Mouse (Mus musculus) liver, adult 2 months (tissue): Measurements from ENCODE around the gene Man2a2. TPM values are rescaled to one million over a fixed set of nuclear protein-coding genes. Genes with fewer than 3 reads are reported as not detected.

Experiments used
- DNase-seq: peaks from one replicate; pipeline ENCODE4 v3.0.0-alpha.2; 2011; ENCODE audit warnings: low read depth, low spot score; ENCODE audit errors: extremely low read depth
- H3K27ac ChIP-seq: fragments of 200-500 bp; replicated peaks from 2 replicates; pipeline ENCODE4 v1.5.1; 2012; ENCODE audit warnings: low read depth, mild to moderate bottlenecking, control low read depth, inconsistent platforms, low read length; ENCODE audit not compliant: insufficient read depth
- H3K27me3 ChIP-seq: fragments of 200-500 bp; 2 replicates; pipeline ENCODE4 v1.6.1; 2012; ENCODE audit warnings: mild to moderate bottlenecking, moderate library complexity, low read length, inconsistent platforms; ENCODE audit not compliant: control insufficient read depth, insufficient read depth
- H3K36me3 ChIP-seq: fragments of 200-500 bp; 2 replicates; pipeline ENCODE4 v1.6.1; 2012; ENCODE audit warnings: low read length, inconsistent platforms; ENCODE audit not compliant: control insufficient read depth, insufficient read depth
- H3K4me1 ChIP-seq: fragments of 200-500 bp; 2 replicates; pipeline ENCODE4 v1.6.1; 2011; ENCODE audit warnings: low read length; ENCODE audit not compliant: control insufficient read depth, insufficient read depth
- H3K4me3 ChIP-seq: fragments of 200-500 bp; 2 replicates; pipeline ENCODE4 v1.5.1; 2011; ENCODE audit warnings: low read depth, mild to moderate bottlenecking, control low read depth, low read length, moderate library complexity; ENCODE audit not compliant: insufficient read depth
- H3K79me2 ChIP-seq: fragments of 200-500 bp; 2 replicates; pipeline ENCODE4 v1.6.1; 2012; ENCODE audit warnings: inconsistent platforms, mild to moderate bottlenecking, low read length, moderate library complexity; ENCODE audit not compliant: control insufficient read depth, insufficient read depth
- H3K9ac ChIP-seq: fragments of 200-500 bp; 2 replicates; pipeline ENCODE4 v1.6.1; 2012; ENCODE audit warnings: low read depth, mild to moderate bottlenecking, control low read depth, inconsistent platforms, low read length
- CTCF ChIP-seq: fragments of 200-500 bp; IDR thresholded peaks from 2 replicates; pipeline ENCODE4 v1.5.1; 2011; ENCODE audit warnings: low read depth, low read length, control low read depth
- POLR2A ChIP-seq: fragments of 200-500 bp; IDR thresholded peaks from 2 replicates; pipeline ENCODE4 v1.6.1; 2011; ENCODE audit warnings: low read length, control low read depth; ENCODE audit not compliant: insufficient read depth; ENCODE audit errors: extremely low read depth
- WGBS: fragments of 180-500 bp; shearing (Covaris S2); methylation state at CpG from one replicate; pipeline ENCODE4 v1.1.7; 2018; 5-methylcytosine and 5-hydroxymethylcytosine counted together
- polyA plus RNA-seq: library from polyadenylated mRNA; depleted of rRNA; stranded (reverse); fragments of >200 nt; gene quantifications from 2 replicates; pipeline ENCODE4 v1.2.3, GENCODE M21; 2012
- total RNA-seq: library from RNA; depleted of rRNA; stranded (reverse); fragments of >200 nt; gene quantifications from 2 replicates; pipeline ENCODE4 v1.2.3, GENCODE M21; 2014

Man2a2 gene
- total and polyA plus RNA-seq, 2 experiments = 9.3 to 45.6 TPM

DNA sequence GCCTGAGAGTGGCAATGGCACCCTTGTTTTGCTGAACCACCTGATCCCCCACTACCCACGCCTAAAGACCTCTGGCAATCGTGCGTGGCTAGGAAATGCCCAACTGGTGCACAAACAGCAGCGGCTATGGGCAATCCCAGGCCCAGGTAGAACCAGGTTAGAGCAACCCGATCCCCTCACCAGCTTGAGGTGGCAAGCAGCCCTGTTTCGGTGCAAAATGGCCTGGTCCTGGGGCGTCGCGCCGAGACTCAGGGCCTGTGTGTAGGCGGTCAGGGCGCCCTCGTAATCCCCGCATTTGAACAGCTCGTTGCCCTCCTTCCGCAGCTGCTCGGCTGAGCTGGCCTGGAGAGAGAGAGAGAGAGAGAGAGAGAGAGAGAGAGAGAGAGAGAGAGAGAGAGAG is 31.8 kb downstream of the Man2a2 start:
- no peak for TF ChIP-seq CTCF
- no peak for TF ChIP-seq POLR2A
- Histone ChIP-seq H3K4me3 (peak overlapping the region; percentile 49; the same call in 1 of the 2 replicates), H3K36me3 (peaks cover 9% of the 10 kb centered on the region), H3K4me1 (peaks cover 7% of the 10 kb centered on the region), H3K27me3 (no peaks in the 10 kb centered on the region), H3K27ac (no peak overlapping the region), H3K9ac (peak overlapping the region; percentile 55), H3K79me2 (no peaks in the 10 kb centered on the region)
- 19% methylated on average over 17 of the region's 17 CpGs for WGBS
- DNase-seq = no peak

DNA sequence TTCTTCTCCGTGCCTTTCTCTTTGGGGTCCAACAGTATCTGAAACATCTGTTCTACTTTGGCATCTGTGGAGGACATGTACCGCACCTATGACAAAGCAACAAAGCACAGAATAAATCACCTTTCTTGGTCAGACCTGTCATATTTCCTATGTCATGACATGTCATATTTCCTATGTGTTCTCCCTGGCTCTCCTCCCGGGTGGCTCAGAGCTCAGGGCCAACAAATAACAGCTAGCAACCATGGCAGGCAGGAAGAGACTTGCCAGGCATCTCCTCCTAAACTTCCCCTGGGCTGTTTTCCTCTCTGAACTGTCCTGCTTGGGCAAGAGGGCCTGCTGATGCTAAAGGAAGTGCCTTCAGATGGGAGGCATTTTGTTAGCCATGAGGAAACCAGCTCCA is 34.2 kb downstream of the Man2a2 start:
- Histone ChIP-seq H3K4me1 (peaks cover 3% of the 10 kb centered on the region; the same call in 1 of the 2 replicates), H3K4me3 (no peak overlapping the region), H3K27me3 (no peaks in the 10 kb centered on the region), H3K36me3 (peaks cover 20% of the 10 kb centered on the region), H3K9ac (no peak overlapping the region), H3K79me2 (no peaks in the 10 kb centered on the region), H3K27ac (no peak overlapping the region)
- no peak for DNase-seq
- TF ChIP-seq CTCF (no peak), POLR2A (no peak)
- WGBS = 84% methylated on average over 3 of the region's 3 CpGs

DNA sequence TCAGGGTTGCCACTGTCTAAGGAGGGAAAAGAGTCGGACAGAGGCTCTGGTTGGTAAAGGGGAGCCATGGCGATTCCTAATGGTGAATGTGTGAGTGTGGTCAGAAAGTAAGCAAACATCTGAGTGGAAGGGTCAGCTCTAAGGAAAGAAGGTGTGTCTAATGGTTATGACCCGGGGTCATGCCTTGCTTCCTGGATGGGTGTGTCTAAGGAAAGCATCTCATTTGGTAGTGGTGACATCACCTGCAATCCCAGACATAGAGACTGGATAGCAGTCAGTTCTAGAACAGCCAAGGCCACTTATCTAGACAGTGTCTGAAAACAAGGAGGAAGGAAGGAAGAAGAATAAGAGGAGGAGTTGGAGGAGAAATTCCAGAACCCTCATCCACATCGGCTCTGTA is 36.3 kb downstream of the Man2a2 start:
- 90% methylated on average over 4 of the region's 4 CpGs for whole genome bisulfite sequencing

DNA sequence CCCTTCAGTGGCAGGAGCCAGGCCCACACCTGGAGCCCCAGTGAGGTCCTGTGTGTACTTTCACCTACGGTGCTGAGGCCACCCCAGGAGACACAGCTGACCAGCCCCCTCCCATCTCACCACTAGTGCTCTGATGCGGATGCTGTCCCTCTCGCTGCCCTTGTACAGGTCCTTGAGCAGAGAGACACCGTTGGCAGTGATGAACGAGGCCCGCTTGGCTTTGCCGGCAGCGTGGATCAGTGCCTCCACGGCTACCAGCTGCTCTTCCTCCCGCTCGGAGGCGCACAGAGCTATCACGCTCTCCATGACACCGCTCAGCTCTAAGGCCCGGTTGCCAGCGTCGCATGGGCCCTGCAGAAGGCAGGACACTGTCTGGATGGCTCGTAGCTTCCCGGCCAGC is 39.7 kb downstream of the Man2a2 start:
- no peaks in the 10 kb centered on the region for H3K4me1 ChIP-seq
- peaks cover 22% of the 10 kb centered on the region for H3K36me3 ChIP-seq
- no peaks in the 10 kb centered on the region for H3K27me3 ChIP-seq
- WGBS = 99% methylated on average over 19 of the region's 19 CpGs
- no peak overlapping the region for H3K4me3 ChIP-seq
- no peak overlapping the region for H3K9ac ChIP-seq
- DNase-seq = no peak
- no peak overlapping the region for H3K27ac ChIP-seq
- no peaks in the 10 kb centered on the region for H3K79me2 ChIP-seq
- TF ChIP-seq POLR2A (no peak), CTCF (no peak)

More for the DNA sequence above, 36.3 kb downstream of the Man2a2 start:
- Histone ChIP-seq H3K9ac (no peak overlapping the region), H3K4me1 (peaks cover 3% of the 10 kb centered on the region; the same call in 1 of the 2 replicates), H3K36me3 (peaks cover 20% of the 10 kb centered on the region), H3K4me3 (no peak overlapping the region), H3K79me2 (no peaks in the 10 kb centered on the region), H3K27me3 (no peaks in the 10 kb centered on the region), H3K27ac (no peak overlapping the region)
- DNase-seq = no peak
- TF ChIP-seq CTCF (no peak), POLR2A (no peak)

DNA sequence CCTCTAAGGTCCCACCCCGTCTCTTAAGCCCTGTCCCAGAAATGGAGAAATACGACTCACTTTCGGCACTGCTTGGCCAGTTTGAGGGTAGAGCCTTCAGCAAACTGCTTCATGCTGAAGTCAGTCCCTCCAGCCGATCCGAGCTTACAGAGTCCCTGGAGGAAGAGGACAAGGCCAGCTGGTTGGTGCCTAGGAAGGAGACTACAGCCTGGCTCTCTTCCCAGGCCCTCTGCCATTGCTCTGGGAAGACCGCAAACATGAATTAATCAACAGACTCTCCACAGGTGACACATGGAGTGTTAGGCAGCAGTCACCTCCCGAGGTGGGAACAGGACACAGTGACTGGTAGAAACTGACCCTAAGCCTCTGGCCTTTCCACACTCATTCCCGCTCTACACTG is 40.9 kb downstream of the Man2a2 start:
- TF ChIP-seq CTCF = no peak
- no peak for TF ChIP-seq POLR2A
- no peak overlapping the region for H3K9ac ChIP-seq
- WGBS = 89% methylated on average over 8 of the region's 8 CpGs
- H3K4me1 ChIP-seq = no peaks in the 10 kb centered on the region
- H3K4me3 ChIP-seq = no peak overlapping the region
- no peaks in the 10 kb centered on the region for H3K79me2 ChIP-seq
- H3K27ac ChIP-seq = no peak overlapping the region
- H3K36me3 ChIP-seq = peaks cover 20% of the 10 kb centered on the region
- DNase-seq = no peak
- H3K27me3 ChIP-seq = no peaks in the 10 kb centered on the region

DNA sequence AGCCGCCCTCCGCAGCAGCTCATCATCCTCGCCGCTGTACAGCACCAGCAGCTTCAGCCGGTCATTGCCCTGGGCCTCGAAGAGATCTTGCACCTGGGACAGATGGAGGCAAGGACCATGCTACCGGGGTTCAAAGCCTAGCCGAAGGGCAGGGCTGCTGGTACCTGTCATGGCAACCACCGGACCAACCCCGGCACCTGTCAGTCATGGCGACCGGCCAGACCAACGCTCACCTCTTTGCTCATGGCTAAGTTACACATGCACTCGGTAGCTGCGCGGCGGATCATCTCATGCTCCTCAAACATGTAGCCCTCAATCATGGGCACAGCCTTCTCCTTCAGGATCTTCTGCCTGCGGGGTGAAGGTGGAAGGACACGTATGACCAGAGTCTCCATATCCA is 45.1 kb downstream of the Man2a2 start:
- DNase-seq = no peak
- H3K27me3 ChIP-seq = no peaks in the 10 kb centered on the region
- H3K9ac ChIP-seq = no peak overlapping the region
- WGBS = 96% methylated on average over 19 of the region's 19 CpGs
- H3K79me2 ChIP-seq = no peaks in the 10 kb centered on the region
- TF ChIP-seq CTCF (no peak), POLR2A (no peak)
- no peak overlapping the region for H3K27ac ChIP-seq
- peaks cover 2% of the 10 kb centered on the region; the same call in 1 of the 2 replicates for H3K4me1 ChIP-seq
- H3K4me3 ChIP-seq = no peak overlapping the region
- peaks cover 4% of the 10 kb centered on the region for H3K36me3 ChIP-seq
